Mouse (Mus musculus) MEL (cell line): ENCODE measurements around the gene Myo3b.

Experiments used
- CTCF ChIP-seq, 3 experiments: IDR thresholded peaks in 2 of 3; conservative IDR thresholded peaks in 1 of 3; 2 replicates each; pipeline ENCODE4 v1.5.1; 2011 to 2012; ENCODE audit warnings: low read length in 3 of 3, low read depth in 2 of 3, mild to moderate bottlenecking in 2 of 3, improper control_type of control experiment in 1 of 3, inconsistent platforms in 1 of 3, mixed read lengths in 1 of 3, moderate library complexity in 1 of 3; ENCODE audit not compliant: control insufficient read depth in 1 of 3, insufficient read depth in 1 of 3, poor library complexity in 1 of 3, severe bottlenecking in 1 of 3
- ELF1 ChIP-seq: IDR thresholded peaks from 2 replicates; pipeline ENCODE4 v1.6.1; 2014; ENCODE audit warnings: low read depth, mild to moderate bottlenecking, inconsistent platforms, low read length, improper control_type of control experiment, moderate library complexity
- EP300 ChIP-seq, 2 experiments: IDR thresholded peaks; 2 replicates each; pipeline ENCODE4 v1.6.1; 2011; ENCODE audit warnings: improper control_type of control experiment in 2 of 2, low read length in 2 of 2, low read depth in 1 of 2, mild to moderate bottlenecking in 1 of 2
- MAFK ChIP-seq: IDR thresholded peaks from 2 replicates; pipeline ENCODE4 v1.6.1; 2011; ENCODE audit warnings: low read depth, mild to moderate bottlenecking, low read length, improper control_type of control experiment, borderline replicate concordance
- MAX ChIP-seq: IDR thresholded peaks from 2 replicates; pipeline ENCODE4 v1.6.1; 2011; ENCODE audit warnings: low read length, improper control_type of control experiment
- MAZ ChIP-seq: IDR thresholded peaks from 2 replicates; pipeline ENCODE4 v1.6.1; 2012; ENCODE audit warnings: low read depth, mild to moderate bottlenecking, inconsistent platforms, low read length, improper control_type of control experiment
- MXI1 ChIP-seq: IDR thresholded peaks from 2 replicates; pipeline ENCODE4 v1.6.1; 2011; ENCODE audit warnings: mild to moderate bottlenecking, low read depth, low read length, improper control_type of control experiment
- MYC ChIP-seq: IDR thresholded peaks from 2 replicates; pipeline ENCODE4 v1.6.1; 2011; ENCODE audit warnings: low read depth, mild to moderate bottlenecking, low read length, improper control_type of control experiment, moderate library complexity
- POLR2A ChIP-seq, 2 experiments: IDR thresholded peaks; 2 replicates each; pipeline ENCODE4 v1.6.1; 2011 to 2012; ENCODE audit warnings: low read length in 2 of 2, mild to moderate bottlenecking in 2 of 2, control low read depth in 1 of 2, improper control_type of control experiment in 1 of 2, low read depth in 1 of 2, moderate library complexity in 1 of 2; ENCODE audit not compliant: control insufficient read depth in 1 of 2, insufficient read depth in 1 of 2, poor library complexity in 1 of 2
- POLR2AphosphoS5 ChIP-seq: IDR thresholded peaks from 2 replicates; pipeline ENCODE4 v1.6.1; 2012; ENCODE audit warnings: low read depth, borderline replicate concordance, mild to moderate bottlenecking, inconsistent platforms, low read length, moderate library complexity, mixed read lengths
- ZC3H11A ChIP-seq: IDR thresholded peaks from 2 replicates; pipeline ENCODE4 v1.6.1; 2012; ENCODE audit warnings: low read depth, mild to moderate bottlenecking, inconsistent platforms, low read length, improper control_type of control experiment
- ZKSCAN1 ChIP-seq: IDR thresholded peaks from 2 replicates; pipeline ENCODE4 v1.6.1; 2012; ENCODE audit warnings: low read depth, mild to moderate bottlenecking, inconsistent platforms, low read length, improper control_type of control experiment, moderate library complexity

GRCm38 (mm10) chr2:70399441-70400115 lies 360.7 kb downstream of the Myo3b start:
- TF ChIP-seq POLR2A (IDR thresholded peaks at IDR 0.05; ENCODE audit: control insufficient read depth in 1 of 2, insufficient read depth in 1 of 2, low read depth in 1 of 2, low read length in 2 of 2, poor library complexity in 1 of 2) (no peak), CTCF (IDR thresholded peaks at IDR 0.05 in 2 of 3, conservative IDR thresholded peaks at IDR 0.05 in 1 of 3; ENCODE audit: control insufficient read depth in 1 of 3, insufficient read depth in 1 of 3, low read depth in 2 of 3, low read length in 3 of 3, poor library complexity in 1 of 3, severe bottlenecking in 1 of 3) (no peak), ELF1 (no peak), ZC3H11A (no peak), MXI1 (no peak), EP300 (IDR thresholded peaks at IDR 0.05; ENCODE audit: low read depth in 1 of 2, low read length in 2 of 2) (no peak), MAX (no peak), MAFK (no peak), MAZ (no peak), POLR2AphosphoS5 (no peak), MYC (no peak), ZKSCAN1 (no peak)
